In genomic region chr7:114213537-114213936, GRCm38 (mm10) we compare ENCODE assay signal across 11 mouse cellular contexts. TPM values are rescaled to one million over a fixed set of nuclear protein-coding genes. Genes with fewer than 3 reads are reported as not detected.
DNase-seq lines count a peak whose midpoint lies in the region; ATAC-seq and TF ChIP-seq lines count a peak whose summit lies in the region.
"Had no signal": no experiment of that assay in that cellular context is flagged by ENCODE, and none has a peak within 500 bp of the region (broad histone marks: within the 10 kb centered on the region; RNA-seq: fewer than 3 reads in every experiment).

No protein-coding gene starts in this region.

- DNase-seq in 3T3-L1 (ENCODE audit: low read depth, low spot score) = peak; percentile 74
- peak; percentile 17 for DNase-seq in embryo, embryonic 11.5 days (ENCODE audit: low read depth, low spot score)
- DNase-seq in ovary, postnatal 14 days (ENCODE audit: low spot score) = no peak
- no peak for DNase-seq in adrenal gland, postnatal 14 days
- DNase-seq: adrenal gland, postnatal 36 days; kidney, postnatal 10 days had no signal

- H3K4me1 ChIP-seq in intestine, postnatal 0 days (replicated peaks; ENCODE audit: control insufficient read depth, insufficient read depth, low read length) = no peaks in the 10 kb centered on the region
- no peaks in the 10 kb centered on the region for H3K4me1 ChIP-seq in intestine, embryonic 16.5 days (ENCODE audit: control insufficient read depth, insufficient read depth, low read length)
- no peaks in the 10 kb centered on the region for H3K4me1 ChIP-seq in neural tube, embryonic 15.5 days

- no peak overlapping the region for H3K9ac ChIP-seq in intestine, postnatal 0 days (ENCODE audit: low read depth, low read length)
- no peak overlapping the region for H3K9ac ChIP-seq in intestine, embryonic 16.5 days (ENCODE audit: low read depth, low read length)
- H3K9ac ChIP-seq in neural tube, embryonic 15.5 days (replicated peaks) = no peak overlapping the region

- H3K4me3 ChIP-seq in intestine, postnatal 0 days (ENCODE audit: low read depth, low read length) = no peak overlapping the region
- H3K4me3 ChIP-seq in intestine, embryonic 16.5 days (ENCODE audit: low read length) = no peak overlapping the region
- H3K4me3 ChIP-seq in neural tube, embryonic 15.5 days (replicated peaks) = no peak overlapping the region

- TF ChIP-seq CTCF in intestine, postnatal 0 days (IDR thresholded peaks at IDR 0.05; ENCODE audit: low read depth) = peak; percentile 74

- no peak overlapping the region for H3K27ac ChIP-seq in intestine, postnatal 0 days (ENCODE audit: low read depth, low read length)
- H3K27ac ChIP-seq in intestine, embryonic 16.5 days (ENCODE audit: low read length) = no peak overlapping the region
- H3K27ac ChIP-seq in neural tube, embryonic 15.5 days (replicated peaks) = no peak overlapping the region

- no peaks in the 10 kb centered on the region for H3K27me3 ChIP-seq in intestine, postnatal 0 days (replicated peaks; ENCODE audit: control insufficient read depth, insufficient read depth, low read length)
- H3K27me3 ChIP-seq in intestine, embryonic 16.5 days (replicated peaks; ENCODE audit: control insufficient read depth, insufficient read depth, low read length) = no peaks in the 10 kb centered on the region
- no peaks in the 10 kb centered on the region for H3K27me3 ChIP-seq in neural tube, embryonic 15.5 days (replicated peaks)

- H3K9me3 ChIP-seq in intestine, postnatal 0 days (ENCODE audit: control insufficient read depth) = no peaks in the 10 kb centered on the region
- no peaks in the 10 kb centered on the region for H3K9me3 ChIP-seq in intestine, embryonic 16.5 days (ENCODE audit: control insufficient read depth, low read length)
- H3K9me3 ChIP-seq in neural tube, embryonic 15.5 days (replicated peaks) = no peaks in the 10 kb centered on the region

- WGBS in intestine, postnatal 0 days = 49% methylated on average over 2 of the region's 2 CpGs
- 57% methylated on average over 2 of the region's 2 CpGs for WGBS in intestine, embryonic 16.5 days
- 63% methylated on average over 2 of the region's 2 CpGs for WGBS in neural tube, embryonic 15.5 days

- H3K4me2 ChIP-seq in intestine, postnatal 0 days (replicated peaks; ENCODE audit: low read depth) = no peak overlapping the region
- H3K4me2 ChIP-seq in intestine, embryonic 16.5 days (ENCODE audit: low read depth, low read length) = no peak overlapping the region
- H3K4me2 ChIP-seq in neural tube, embryonic 15.5 days = no peak overlapping the region

- 0 out of 2 replicates have a peak, but pooled peaks have one; percentile 10 for ATAC-seq in intestine, postnatal 0 days
- ATAC-seq in intestine, embryonic 16.5 days = no peak; the same call in 1 of the 2 replicates
- peak; percentile 86 for ATAC-seq in CD4-positive, CD25-positive, alpha-beta regulatory T cell, adult 4 months
- no peak for ATAC-seq in neural tube, embryonic 15.5 days (ENCODE audit: low FRiP score)
- ATAC-seq: forebrain, embryonic 16.5 days had no signal

- peaks cover 44% of the 10 kb centered on the region for H3K36me3 ChIP-seq in intestine, postnatal 0 days (ENCODE audit: control insufficient read depth, insufficient read depth)
- H3K36me3 ChIP-seq in intestine, embryonic 16.5 days (ENCODE audit: control insufficient read depth, insufficient read depth, low read length) = peaks cover 3% of the 10 kb centered on the region; the same call in 1 of the 2 replicates
- H3K36me3 ChIP-seq in neural tube, embryonic 15.5 days = peaks cover 29% of the 10 kb centered on the region

RNA-seq across cellular contexts. Expression of gene Copb1, which starts 41.0 kb away (rescaled TPM):
- 137 and 140 TPM in 2 replicates for polyA plus RNA-seq in intestine, postnatal 0 days (2015; fragmentation: Nextera tagmentation; extraction: Ambion mirVana)
- 123 and 130 TPM in 2 replicates for polyA plus RNA-seq in intestine, embryonic 16.5 days (2015; fragmentation: Nextera tagmentation; extraction: Ambion mirVana)
- polyA plus RNA-seq in CD4-positive, CD25-positive, alpha-beta regulatory T cell, adult 4 months (2017; shearing (Covaris generic)) = 100 to 1,000 TPM; 108 to 135 TPM
- 83.1 and 88.6 TPM in 2 replicates for polyA plus RNA-seq in neural tube, embryonic 15.5 days (2015; fragmentation: Nextera tagmentation; extraction: Ambion mirVana)
- total RNA-seq in adrenal gland, postnatal 14 days (2021) = 117 and 120 TPM in 2 replicates

Comparison
In these comparisons a context has a peak if more than half of its experiments do, and no peak if none do; other contexts are left out.
1. ATAC-seq: peak in intestine, postnatal 0 days (single experiment) and CD4-positive, CD25-positive, alpha-beta regulatory T cell, adult 4 months (single experiment); none in intestine, embryonic 16.5 days (single experiment) and neural tube, embryonic 15.5 days (single experiment).
2. DNase-seq: peak in 3T3-L1 (single experiment) and embryo, embryonic 11.5 days (single experiment); none in ovary, postnatal 14 days (single experiment) and adrenal gland, postnatal 14 days (single experiment).